Mouse (Mus musculus): ENCODE results near the gene Susd5.
A peak's percentile ranks its signal among the peaks of the same experiment; 100 is the strongest.
"Not testable (repeated sequence)": the region's sequence is repeated elsewhere in the genome, so short reads cannot be mapped to it uniquely, and the experiment has no call there.

Susd5 gene

DNA sequence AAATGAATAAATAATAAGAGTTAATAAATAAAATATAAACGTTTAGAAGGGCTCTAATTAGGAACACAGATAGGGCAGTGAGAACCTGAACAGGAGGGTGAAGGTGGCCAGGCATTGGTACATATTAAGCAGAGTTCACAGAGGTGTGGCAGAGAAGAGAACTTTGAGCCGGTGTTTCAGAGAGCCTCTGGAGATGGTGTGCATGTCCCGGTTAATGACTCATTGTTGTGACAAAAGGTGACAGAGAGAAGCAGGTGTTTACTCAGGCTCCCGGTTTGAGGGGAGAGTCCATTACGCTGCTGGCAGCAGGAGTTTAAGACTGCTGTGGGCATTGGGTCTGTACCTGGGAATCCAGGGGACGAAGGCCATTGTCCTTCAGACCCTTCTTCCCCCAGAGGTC is 12.4 kb downstream of the Susd5 start:
- DNase-seq (ENCODE audit: low spot score in 2 of 2): no peak

DNA sequence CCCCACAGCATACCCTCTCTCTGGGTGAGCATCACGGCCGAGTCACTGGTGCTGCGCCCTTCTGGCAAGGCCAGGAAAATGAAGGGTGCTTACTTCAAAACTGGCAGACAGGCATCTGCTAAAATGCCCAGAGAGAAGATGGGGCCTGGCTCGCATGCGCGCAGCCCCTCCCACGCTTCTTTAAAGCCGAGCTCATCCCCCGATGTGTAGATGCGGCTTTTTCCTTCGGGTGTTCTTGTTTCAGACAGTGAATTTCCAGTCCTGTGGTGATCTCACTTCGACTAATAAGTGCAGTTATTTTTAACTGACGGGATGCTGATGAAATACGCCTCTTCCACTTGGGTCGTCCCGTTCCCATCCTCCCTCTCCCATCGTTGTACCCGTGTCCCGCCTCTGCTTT is 16.7 kb downstream of the Susd5 start:
- DNase-seq (ENCODE audit: low spot score in 2 of 2): no peak

DNA sequence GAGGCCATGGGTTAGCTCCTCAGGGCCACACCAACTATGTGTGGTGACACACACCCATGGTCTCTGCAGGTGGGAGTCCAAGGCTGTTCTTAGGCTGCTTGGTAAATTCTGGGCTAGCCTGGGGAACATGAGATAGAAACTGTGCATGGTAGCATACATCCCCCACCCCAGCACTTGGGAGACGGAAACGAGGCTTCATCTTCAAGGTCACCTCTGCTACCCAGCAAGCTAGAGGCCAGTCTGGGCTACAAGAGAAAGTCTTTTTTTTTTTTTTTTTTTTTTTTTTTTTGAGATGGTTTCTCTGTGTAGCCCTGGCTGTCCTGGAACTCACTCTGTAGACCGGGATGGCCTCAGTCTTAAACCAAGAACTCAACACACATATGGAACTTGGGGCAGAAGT is 29.5 kb downstream of the Susd5 start:
- DNase-seq (ENCODE audit: low spot score in 2 of 2): no peak

DNA sequence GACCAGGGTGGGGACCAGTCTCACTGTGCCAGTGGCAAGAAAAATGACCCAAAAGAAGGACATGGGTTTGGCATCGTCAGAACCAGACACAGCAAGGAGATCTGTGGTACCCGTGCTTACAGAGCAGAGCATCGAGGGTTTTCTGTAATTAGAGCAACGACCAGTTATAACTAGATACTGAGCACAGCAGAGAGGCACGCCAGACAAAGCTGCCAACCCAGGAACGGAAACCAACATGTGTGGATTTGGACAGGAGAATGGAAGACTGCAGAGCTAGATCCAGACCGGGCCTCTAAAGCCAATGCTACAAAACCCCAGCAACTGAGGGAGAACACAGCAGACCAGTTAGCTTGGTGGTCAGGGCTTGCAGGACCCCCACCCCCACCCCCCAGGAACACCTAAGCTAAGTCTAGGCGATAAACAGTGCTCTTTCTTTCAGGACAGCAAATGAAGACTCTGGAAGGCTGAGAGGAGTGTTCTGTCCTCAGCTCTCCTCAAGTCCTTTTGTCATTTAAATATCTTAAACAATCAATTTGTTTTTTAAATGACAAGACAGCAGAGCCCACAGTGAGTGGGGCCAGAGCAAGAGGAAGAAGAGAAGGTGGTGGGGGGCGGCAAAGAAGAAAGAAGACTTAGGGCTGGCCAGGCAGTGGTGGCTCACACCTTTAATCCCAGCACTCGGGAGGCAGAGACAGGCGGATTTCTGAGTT is 30.3 kb downstream of the Susd5 start:
- DNase-seq (ENCODE audit: low spot score in 2 of 2): no peak

DNA sequence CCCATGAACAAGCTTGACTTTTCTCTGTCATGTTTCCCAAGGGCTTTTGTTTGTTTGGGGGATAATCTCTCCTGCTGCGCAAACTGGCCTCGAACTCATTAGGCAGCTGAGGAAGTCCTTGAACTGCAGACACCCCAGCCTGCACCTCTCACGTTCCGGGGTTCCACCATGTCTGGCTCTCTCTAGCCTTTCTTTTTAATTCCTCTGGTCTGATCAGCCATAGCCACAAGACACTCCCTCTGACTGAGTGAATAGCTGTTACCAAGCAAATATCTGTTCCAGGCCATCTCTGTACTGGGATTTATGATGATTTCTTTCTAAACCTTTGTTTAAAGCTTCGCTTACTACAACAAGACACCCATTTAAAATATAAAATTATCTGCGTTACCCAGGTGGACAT is 31.9 kb downstream of the Susd5 start:
- DNase-seq (ENCODE audit: low spot score in 2 of 2): not testable (repeated sequence)

DNA sequence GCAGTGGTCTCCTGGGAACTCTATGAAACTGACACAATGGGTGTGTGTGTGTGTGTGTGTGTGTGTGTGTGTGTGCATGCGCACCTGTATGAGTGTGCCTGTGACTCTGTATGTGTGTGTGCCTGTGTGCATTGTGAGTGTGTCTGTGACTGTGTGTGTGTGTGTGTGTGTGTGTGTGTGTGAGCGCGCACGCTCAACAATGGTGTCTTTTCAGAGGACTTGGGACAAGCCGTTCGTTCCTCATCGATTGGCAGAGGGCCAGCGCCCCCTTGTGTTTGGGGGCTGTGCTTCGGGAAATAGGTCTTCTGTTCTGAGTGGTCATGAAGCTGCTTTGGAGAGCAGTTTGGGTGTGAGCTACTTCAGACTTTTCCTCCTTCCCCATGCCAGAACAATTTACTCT is 35.2 kb downstream of the Susd5 start:
- DNase-seq (ENCODE audit: low spot score in 2 of 2): peak in 1 of 2 experiments; percentile 16

DNA sequence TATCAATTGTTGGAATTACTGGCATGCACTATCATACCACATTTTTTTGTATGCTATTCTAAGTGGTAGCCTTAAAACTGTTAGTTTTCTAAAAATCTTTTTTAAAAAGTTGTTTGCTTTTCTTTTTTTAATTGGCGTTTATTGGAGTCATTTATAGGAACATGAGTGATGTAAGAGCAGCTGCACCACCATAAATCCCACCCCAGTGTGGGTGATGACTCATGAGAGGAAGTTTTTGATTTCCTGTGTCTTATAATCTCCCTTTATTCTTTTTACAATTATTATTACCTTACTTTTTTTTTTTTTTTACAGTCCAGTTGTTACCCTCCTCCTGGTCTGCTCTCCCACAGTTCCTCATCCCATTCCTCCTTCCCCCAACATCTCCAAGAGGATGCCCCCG is 37.9 kb downstream of the Susd5 start:
- no peak for DNase-seq (ENCODE audit: low spot score in 2 of 2)

DNA sequence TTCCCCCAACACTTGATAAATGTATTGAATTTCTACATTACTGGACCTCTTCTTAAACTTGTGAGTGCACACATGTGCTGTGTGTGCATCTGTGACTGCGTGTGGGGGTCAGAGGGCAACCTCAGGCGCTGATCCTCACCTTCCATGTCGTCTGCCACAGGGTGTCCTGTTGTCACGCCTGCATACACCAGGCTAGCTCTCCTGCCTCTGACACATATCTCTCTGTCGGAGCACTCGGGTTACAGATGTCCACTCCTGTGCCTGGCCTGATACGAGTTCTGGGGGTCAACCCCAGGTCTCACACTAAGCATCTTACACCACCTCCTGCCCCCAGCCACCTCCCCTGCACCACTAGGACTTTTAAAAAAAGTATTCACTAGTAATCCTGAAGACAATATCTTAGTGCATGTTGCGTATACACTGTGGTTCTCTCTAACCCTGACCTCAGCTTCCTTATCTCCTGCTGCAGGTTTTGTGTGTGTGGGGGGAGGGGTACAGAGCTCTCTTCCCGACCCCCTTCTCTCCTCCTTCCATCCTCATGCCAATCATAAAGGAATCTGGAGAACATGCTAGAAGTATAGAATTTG is 41.9 kb downstream of the Susd5 start:
- DNase-seq (ENCODE audit: low spot score in 2 of 2): no peak

DNA sequence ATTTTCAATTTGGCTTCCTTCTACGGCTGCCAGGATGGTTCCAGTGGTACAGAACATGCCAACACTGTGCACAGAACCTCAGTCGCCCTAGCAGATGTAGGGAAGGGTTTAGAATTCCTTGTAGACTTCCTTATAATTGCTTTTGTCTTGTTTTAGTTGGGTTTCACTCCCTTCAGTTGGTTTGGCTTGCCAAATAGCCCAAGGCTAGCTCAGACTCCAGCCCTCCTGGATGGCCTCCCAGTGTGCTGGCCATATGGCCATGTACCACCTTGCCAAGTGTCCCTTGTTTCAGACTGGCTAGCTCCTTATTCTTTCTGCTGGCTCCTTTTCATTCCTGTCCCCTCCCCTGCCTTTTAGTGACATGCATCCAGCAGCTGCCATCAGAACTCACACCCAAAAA is 53.3 kb downstream of the Susd5 start:
- no peak for DNase-seq (ENCODE audit: low spot score in 2 of 2)

DNA sequence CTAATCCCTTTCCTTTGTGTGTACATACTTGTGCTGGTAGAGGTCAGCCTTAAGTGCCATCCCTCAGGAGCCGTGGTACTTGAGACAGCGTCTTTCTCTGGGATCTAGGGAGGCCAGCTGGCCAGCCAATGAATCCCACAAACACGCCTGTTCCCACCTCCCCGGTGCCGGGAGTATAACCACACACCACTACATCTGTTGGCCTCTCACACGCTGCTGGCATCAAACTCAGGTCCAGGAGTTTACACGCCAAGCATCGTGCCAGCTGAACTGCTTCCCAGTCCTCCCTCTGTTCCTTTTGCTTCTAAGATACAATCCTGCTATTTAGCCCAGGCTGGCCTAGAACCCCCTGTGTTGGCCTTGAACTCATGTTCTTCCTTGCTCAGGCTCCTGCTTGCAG is 54.2 kb downstream of the Susd5 start:
- no peak for DNase-seq (ENCODE audit: low spot score in 2 of 2)

DNA sequence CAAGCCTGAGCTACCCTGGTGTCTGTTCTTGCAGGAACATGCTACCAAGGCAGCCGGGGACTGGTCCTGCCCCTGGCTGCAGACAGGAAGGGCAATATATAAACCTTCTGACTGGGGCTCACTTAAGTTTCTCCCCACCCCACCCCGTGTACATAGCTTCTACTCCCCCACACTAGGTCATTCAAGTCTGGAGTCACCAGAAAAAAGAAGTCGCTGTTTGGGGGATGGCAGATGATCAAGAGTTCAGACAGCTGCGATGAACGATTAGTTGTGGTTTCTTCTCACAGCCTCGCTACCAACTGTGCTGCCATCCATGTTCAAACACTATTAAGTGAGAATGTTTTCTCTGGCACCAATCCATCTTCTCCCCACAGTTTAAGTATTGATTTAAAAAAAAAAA is 55.3 kb downstream of the Susd5 start:
- no peak for DNase-seq (ENCODE audit: low spot score in 2 of 2)

DNA sequence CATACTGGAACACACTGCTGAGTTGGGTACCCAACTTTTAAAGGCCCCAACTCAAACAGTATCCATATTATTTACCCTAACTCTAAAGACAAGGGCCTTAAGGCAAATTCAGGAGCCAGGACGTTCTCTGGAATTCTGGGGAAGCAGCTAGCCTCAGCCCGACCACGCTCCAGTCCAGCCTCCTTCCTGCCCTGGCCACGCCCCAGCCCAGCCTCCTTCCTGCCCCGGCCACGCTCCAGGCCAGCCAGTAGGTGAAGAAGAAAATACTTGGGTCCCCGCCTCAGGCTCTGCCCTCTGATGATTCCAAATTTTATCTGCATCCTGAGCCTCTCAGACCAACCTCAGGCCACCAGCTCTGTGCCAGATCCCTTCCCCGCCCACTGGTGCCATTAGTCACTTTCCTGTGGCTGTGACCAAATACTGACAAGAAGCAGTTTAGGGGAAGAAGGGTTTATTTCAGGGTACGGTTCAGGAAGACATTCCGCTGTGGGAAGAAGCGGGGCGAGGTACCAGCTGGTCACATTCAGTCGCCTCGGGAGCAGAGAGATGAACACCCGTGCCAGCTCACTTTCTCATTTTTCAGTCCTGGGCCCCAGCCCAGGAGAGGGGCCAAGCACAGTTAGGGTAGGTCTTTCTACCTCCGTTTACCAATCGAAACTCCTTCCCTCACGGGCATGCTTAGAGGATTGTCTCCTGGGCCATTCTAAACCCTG is 57.1 kb downstream of the Susd5 start:
- no peak for DNase-seq (ENCODE audit: low spot score in 2 of 2)

DNA sequence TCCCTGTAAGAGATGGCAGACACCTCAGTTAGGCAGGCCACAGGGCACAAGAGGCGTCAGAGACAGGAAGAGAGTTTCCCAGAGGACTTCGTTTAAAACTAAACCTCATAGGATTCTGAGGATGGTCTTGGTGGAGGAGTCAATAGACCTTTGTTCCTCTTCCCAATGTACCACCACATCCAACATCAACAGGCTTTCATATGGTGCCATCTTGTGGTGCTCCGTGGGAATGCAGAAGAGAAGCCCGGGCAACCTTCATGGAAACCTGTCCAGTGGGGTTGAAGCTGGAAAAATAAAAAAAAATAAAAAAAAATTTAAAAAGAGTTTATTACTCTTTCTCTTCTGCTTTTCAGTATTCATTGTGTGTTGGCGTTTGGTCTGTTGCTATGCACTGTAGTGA is 59.7 kb downstream of the Susd5 start:
- peak in 1 of 2 experiments; percentile 20 for DNase-seq (ENCODE audit: low spot score in 2 of 2)

DNA sequence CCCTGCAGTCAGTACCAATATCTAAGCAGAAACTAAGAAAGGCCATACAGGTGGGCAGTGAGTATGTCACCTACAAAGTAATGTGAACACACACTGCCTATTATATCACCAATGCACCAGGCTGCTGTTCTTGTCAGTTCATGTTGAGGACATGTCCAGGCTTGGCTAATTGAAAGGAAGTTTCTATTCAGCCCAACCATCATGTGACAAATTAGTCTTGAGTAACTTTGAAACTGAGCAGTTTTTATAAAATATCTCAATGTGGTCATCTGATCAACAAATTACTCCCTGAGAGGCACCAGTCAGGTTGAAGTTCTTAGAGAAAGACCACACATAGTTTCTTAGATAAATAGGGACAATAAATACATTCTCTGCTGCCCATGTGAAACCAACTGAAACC is 65.9 kb downstream of the Susd5 start:
- not testable (repeated sequence) for DNase-seq (ENCODE audit: low spot score in 2 of 2)

DNA sequence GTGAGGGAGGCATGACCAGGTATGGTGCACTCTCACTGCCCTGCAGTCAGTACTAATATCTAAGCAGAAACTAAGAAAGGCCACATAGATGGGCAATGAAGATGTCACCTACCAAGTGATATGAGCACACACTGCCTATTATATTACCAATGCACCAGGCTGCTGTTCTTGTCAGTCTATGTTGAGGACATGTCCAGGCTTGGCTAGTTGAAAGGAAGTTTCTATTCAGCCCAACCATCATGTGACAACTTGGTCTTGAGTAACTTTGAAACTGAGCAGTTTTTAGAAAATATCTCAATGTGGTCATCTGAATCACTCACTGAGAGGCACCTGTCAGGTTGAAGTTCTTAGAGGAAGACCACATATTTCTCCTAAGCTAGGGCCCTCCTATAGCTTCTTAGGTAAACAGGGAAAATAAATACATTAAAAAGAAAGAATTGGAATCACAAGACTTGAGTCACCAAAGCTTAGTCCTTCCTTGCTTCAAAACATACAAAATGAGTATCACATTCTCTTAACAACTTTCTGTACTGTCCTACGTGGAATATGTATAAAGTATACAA is 72.4 kb downstream of the Susd5 start:
- not testable (repeated sequence) for DNase-seq (ENCODE audit: low spot score in 2 of 2)

All from natural killer cell, adult 2 months (primary cell).